Mouse (Mus musculus): ENCODE data around the gene Diras2.

- TF ChIP-seq USF1 (IDR thresholded peaks at IDR 0.05; ENCODE audit: low read depth): no peak
- no peak for TF ChIP-seq POLR2A (IDR thresholded peaks at IDR 0.05; ENCODE audit: insufficient read length, low read depth)
- TF ChIP-seq POLR2AphosphoS2 (IDR thresholded peaks at IDR 0.05; ENCODE audit: insufficient read length, low read depth): no peak
- TF ChIP-seq REST (IDR thresholded peaks at IDR 0.05; ENCODE audit: insufficient read depth, insufficient read length): no peak
- TF ChIP-seq CEBPB (IDR thresholded peaks at IDR 0.05; ENCODE audit: insufficient read depth, poor library complexity, severe bottlenecking): no peak
- no peak for TF ChIP-seq MYOG (IDR thresholded peaks at IDR 0.05; ENCODE audit: control insufficient read depth in 1 of 3, insufficient read depth in 1 of 3, insufficient read length in 2 of 3, low read depth in 2 of 3)
- no peak for TF ChIP-seq MYOD1 (IDR thresholded peaks at IDR 0.05; ENCODE audit: control insufficient read depth in 1 of 3, insufficient read length in 2 of 3, low read depth in 2 of 3)
- no peak for TF ChIP-seq E2F4 (IDR thresholded peaks at IDR 0.05; ENCODE audit: insufficient read depth)
- TF ChIP-seq MAX (IDR thresholded peaks at IDR 0.05; ENCODE audit: low read depth): no peak
- no peak for TF ChIP-seq TCF3 (IDR thresholded peaks at IDR 0.05; ENCODE audit: insufficient read length, low read depth)
Measured at GRCm38 (mm10) chr13:52576021-52576614, 45.0 kb upstream of the Diras2 start.

Data from myocyte (in vitro differentiated cells).